Mouse (Mus musculus) gonadal fat pad, adult 2 months (tissue): Measurements from ENCODE around the gene Lcn12. TPM values are rescaled to one million over a fixed set of nuclear protein-coding genes. Genes with fewer than 3 reads are reported as not detected.
A peak's percentile ranks its signal among the peaks of the same experiment; 100 is the strongest.

Experiments used
- DNase-seq: peaks from one replicate; pipeline ENCODE4 v3.0.0-alpha.2; 2012; ENCODE audit warnings: low read depth
- polyA plus RNA-seq: library from polyadenylated mRNA; depleted of rRNA; stranded (reverse); fragments of >200 nt; gene quantifications from 2 replicates; pipeline ENCODE4 v1.2.3, GENCODE M21; 2012

Lcn12 gene
- polyA plus RNA-seq, 1 experiment, result 234 TPM

DNA sequence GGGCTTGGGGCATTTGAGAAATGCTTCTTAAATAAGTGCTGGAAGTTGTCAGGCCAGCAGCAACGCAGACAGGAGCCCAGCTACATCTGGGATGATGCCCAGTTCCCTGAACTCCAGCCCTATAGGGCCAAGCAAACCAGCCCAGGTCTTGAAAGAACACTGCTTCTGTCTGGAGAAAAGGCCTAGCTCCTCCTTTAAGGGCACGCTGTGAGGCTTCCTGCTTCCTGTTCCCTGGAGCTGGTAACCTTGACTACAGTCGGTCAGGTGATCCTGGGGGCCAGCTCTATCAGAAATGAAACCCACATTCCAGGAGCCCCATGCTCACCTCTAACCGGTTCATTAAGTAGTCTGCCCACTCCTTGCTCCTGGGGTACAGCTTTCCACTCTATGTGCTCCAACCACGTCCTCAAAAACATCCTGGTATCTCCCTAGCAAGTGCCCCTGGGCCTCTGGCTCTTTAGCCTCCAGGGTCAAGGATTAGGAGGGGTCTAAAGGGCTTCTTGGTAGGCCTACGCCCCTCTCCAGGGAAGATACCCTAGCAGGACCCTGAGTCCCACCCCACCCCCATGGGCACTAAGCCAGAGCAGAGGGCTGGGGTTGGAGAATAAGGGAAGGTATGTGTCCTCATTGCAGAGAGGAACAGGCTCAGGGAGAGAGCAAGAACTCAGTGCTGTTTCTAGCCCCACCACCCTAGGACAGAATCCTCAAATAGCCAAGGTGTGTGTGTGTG lies 4.3 kb upstream of the Lcn12 start:
- DNase-seq, result no peak

- no peak for DNase-seq
Measured at GRCm38 (mm10) chr2:25496462-25496861, 2.8 kb upstream of the Lcn12 start.

GRCm38 (mm10) chr2:25492988-25493387 lies 723 bp downstream of the Lcn12 start:
- DNase-seq, result no peak

DNA sequence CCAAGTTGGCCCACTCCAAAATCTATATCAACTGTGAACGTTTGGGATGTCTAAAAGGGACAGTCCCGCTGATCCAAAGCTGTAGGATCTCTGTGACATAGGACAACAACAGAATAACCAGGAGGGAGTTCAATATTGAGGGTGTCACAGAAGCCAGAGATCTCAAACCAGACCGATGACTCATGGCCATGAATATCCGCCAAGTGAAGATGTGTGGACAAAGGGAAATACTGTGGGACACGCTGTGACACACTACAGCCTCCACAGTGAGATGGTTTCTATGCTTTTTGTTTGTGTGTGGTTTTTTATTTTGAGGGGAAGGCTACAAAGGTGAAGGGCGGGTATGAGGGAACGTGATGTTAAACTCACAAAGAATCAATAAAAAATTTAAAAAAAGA lies 5.0 kb downstream of the Lcn12 start:
- no peak for DNase-seq

DNA sequence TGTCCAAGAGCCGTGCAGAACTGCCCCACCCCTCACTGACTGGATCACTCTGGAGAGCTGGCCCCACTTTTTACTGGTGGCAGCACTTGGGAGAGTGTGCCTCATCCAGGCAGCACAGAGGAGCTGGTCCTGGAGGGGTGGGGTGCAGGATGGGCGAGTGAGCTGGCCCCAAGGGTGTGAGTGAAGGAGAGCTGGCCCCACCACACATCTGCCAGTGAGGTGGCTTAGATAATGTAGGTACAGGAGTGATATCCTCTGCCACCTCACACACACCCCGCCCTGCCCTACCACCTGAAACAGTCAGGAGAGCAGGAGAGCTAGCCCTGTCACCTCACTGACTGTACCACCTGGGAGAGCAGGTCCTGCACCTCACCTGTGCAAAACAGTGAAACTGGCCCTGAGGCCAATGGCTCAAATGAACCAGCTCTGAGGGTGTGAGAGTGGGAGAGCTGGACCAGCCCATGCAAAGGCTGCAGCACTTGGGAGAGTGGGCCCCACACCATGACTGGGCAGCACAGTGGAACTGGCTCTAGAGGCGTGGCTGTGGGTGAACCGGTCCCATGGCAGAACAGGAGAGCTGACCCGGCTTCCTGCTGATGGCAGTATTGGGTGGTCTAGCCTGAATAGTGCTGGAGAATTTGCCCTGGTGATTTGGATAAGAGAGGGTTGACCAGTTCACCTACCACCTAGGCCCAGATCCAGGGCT lies 5.6 kb downstream of the Lcn12 start:
- DNase-seq, result no peak

DNA sequence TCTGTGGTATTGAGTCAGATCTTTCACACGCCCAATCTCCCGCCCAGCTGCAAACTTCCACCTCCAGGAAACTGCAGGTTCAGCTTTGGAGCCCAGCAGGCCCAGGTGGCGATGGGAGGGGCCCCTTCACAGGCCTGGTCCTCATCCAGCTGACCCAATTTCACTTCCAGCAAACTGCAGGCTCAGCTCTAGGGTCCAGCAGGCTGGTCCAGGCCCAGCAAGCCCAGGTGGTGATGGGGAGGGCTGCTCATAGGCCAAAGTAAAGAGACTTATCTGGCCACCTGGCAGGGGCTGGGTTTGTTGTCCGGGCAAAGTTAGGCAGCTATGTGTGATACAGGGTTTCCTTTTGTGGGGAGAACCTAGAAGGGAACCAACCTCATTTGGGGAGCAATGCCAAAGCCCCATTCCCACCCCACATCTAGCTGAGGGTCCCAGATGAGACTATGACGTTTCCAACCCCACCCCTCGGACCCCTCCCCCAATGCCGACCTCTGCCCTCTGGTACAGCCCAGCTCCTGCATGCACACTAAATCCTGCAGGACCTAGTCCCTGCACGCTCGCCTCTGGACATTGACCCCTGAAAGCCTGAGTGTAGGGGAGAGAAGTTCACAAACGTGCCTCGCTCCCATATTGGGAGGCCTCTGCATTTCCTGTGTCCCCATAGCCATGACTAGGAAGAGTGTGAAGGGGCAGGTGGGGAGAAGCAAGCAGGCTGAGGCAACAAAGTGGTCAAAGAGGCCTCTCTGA lies 8.6 kb downstream of the Lcn12 start:
- no peak for DNase-seq

GRCm38 (mm10) chr2:25482969-25483368 lies 10.7 kb downstream of the Lcn12 start:
- DNase-seq, result no peak

- no peak for DNase-seq
Measured at GRCm38 (mm10) chr2:25480541-25480940, 13.2 kb downstream of the Lcn12 start.

GRCm38 (mm10) chr2:25479551-25480311 lies 14.0 kb downstream of the Lcn12 start:
- peak; percentile 89 for DNase-seq

- no peak for DNase-seq
Measured at GRCm38 (mm10) chr2:25477967-25478675, 15.6 kb downstream of the Lcn12 start.

DNA sequence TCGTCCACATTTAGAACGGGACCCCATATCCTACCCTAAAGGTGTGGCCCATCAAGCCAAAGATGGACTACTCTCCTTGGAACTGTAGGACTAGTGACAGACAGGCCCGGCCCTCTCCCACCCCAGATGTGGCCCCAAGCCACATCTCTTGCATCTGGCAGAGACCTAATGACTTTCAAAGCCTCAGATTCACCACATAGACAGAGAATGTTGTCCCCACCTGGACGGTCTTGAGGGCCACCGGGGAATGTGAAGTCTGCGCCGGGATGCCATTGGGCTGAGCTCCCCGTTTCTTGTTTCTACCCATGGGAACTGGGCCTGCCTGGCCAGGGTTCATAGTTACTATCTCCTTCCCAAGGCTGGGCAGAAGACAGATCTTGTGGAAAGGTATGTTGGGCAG lies 16.2 kb downstream of the Lcn12 start:
- no peak for DNase-seq

DNA sequence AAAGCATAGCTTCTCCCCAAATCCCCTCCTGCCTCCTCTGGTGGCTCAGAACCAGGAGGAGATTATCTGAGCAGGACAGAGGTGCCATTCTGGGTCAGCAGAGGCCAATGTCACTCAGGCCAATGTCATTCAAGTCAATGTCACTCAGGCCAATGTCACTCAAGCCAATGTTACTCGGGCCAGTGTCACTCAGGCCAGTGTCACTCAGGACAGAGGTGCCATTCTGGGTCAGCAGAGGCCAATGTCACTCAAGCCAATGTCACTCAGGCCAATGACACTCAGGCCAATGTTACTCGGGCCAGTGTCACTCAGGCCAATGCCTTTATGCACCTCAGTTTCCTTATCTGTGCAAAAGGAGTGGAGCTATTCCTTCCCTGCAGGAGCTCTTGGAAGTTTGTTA lies 21.2 kb downstream of the Lcn12 start:
- DNase-seq, result no peak

- DNase-seq, result no peak
Measured at GRCm38 (mm10) chr2:25469969-25470368, 23.7 kb downstream of the Lcn12 start, which contains the start of gene Ptgds. TSS of gene Ptgds (minus strand) at chr2:25470046.

GRCm38 (mm10) chr2:25468962-25469915 lies 24.5 kb downstream of the Lcn12 start:
- no peak for DNase-seq

GRCm38 (mm10) chr2:25467606-25468303 lies 26.0 kb downstream of the Lcn12 start:
- DNase-seq, result no peak

GRCm38 (mm10) chr2:25465816-25466635 lies 27.7 kb downstream of the Lcn12 start:
- DNase-seq, result no peak

DNA sequence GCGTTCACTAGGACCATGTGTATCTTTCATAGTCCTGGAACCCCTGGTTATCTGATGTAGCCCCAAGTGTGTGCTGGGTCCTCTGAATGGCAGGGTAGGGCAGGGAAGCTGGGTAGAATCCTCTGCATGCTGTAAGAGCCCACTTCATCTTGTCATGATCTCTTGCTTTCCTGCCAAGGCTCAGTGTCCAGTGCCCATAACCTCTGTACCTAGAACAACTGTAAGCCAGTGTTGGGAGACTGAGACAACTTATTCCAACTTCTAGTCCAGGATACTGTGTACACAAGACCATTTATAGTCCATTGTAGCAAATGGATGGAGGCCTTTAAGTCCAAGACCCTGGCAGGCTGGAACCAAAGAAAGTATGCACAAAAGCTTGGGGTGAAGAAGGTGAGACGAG lies 28.5 kb downstream of the Lcn12 start:
- DNase-seq, result no peak

- no peak for DNase-seq
Measured at GRCm38 (mm10) chr2:25463630-25464029, 30.1 kb downstream of the Lcn12 start.

DNA sequence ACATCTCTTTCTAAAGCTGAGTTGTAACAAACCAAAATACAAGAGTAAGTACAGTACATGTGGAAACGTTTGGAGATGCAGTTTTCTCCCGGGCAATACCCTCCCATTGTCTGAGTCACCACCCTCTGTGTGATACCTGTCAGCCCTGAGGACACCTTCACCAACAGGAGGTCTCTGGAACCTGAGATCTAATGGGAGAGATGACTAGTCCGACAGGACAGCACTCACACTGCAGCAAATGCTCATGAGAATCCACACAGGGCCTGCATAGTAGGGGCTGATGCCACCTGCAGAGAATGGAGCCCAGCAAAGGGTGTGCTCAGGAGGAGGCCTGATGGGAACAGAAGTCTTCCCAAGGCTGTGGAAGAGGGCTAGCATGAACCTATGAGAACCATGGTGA lies 32.3 kb downstream of the Lcn12 start:
- no peak for DNase-seq
